ENCODE assay signal across 19 mouse cellular contexts in the genomic region with DNA sequence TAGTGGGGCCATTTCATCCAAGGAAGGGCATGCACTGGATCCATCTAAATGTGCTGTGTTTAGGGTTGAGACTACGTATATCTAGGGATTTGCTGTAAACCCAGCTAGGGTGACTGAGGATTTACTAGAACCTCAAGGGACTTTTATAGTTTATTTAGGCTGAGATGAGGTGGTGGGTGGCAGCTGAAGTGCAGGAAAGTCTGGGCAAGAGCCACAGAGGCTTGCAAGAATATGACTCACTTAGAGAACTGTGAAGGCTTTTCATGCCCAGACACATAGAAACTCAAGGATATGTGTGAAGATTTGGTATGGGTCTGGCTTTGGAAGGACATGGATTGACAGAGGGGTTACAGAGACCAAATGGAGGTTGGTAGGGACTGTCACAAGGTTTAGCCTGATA.
A peak's percentile ranks its signal among the peaks of the same experiment; 100 is the strongest.
DNase-seq lines count a peak whose midpoint lies in the region; ATAC-seq lines count a peak whose summit lies in the region.
"Had no signal": no experiment of that assay in that cellular context is flagged by ENCODE, and none has a peak within 500 bp of the region (broad histone marks: within the 10 kb centered on the region; RNA-seq: fewer than 3 reads in every experiment).

No protein-coding gene starts in this region.

- no peak for DNase-seq in frontal cortex, postnatal 25 days (ENCODE audit: low spot score in 2 of 2)
- DNase-seq in right cerebral cortex, adult 2 months (ENCODE audit: low spot score in 2 of 2) = peak; percentile 21 to 29
- no peak for DNase-seq in right cerebral cortex, postnatal 14 days
- DNase-seq in left cerebral cortex, postnatal 36 days (ENCODE audit: low spot score in 2 of 2) = peak; percentile 7 to 19
- no peak for DNase-seq in lung, postnatal 36 days
- no peak for DNase-seq in lung, postnatal 25 days (ENCODE audit: low spot score)
- DNase-seq: adrenal gland, adult 8-10 months; adrenal gland, postnatal 36 days; B cell, adult 2 months; cerebellum, adult 11 months; cerebellum, adult 8-10 months; cerebellum, postnatal 14 days; embryo, embryonic 11 days; gastrocnemius, postnatal 10 days; heart, adult 2 months; heart, postnatal 14 days had no signal

- intact Hi-C loops in left cerebral cortex, postnatal 36 days (cut with DNase I) = no loop called here

- ATAC-seq in frontal cortex, adult (ENCODE audit: low TSS enrichment) = peak; percentile 99
- ATAC-seq: CD4-positive, CD25-positive, alpha-beta regulatory T cell, adult 4 months; forebrain, embryonic 16.5 days had no signal

Comparison
In these comparisons a context has a peak if more than half of its experiments do, and no peak if none do; other contexts are left out.
1. DNase-seq: peak in right cerebral cortex, adult 2 months (2 of 2) and left cerebral cortex, postnatal 36 days (2 of 2); none in frontal cortex, postnatal 25 days (0 of 2), right cerebral cortex, postnatal 14 days (single experiment), lung, postnatal 36 days (single experiment) and lung, postnatal 25 days (single experiment).